Mouse (Mus musculus) MEL-GATA-1-ER (cell line): ENCODE measurements around the gene Speer4d.
"Not testable (repeated sequence)": the region's sequence is repeated elsewhere in the genome, so short reads cannot be mapped to it uniquely, and the experiment has no call there.

Experiments
- DNase-seq: peaks from one replicate; pipeline ENCODE4 v3.0.0-alpha.2; 2012; ENCODE audit warnings: low read depth; ENCODE audit errors: extremely low read depth

Gene Speer4d

DNA sequence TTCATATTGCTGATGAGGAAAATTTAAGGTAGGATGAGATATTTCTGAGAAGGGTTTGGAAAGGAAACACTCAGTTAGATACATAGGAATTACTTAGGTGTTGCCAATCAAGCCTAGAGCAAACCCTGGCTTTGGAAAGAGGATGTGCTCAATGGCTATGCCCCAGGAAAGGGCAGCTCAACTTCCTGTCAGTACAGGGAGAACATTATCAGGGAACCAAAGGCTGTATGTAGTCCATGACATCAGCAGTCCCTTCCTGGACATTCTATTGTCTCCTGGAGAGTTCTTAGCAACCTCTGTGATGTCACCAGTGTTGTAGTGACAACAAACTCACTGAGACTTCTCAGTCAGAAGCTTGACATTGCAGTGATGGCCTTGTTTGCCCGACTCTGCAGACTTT, at the start of gene Speer4d:
Gene Speer4d (plus strand): TSS at position 301 of the 400 bp plus-strand sequence.
- not testable (repeated sequence) for DNase-seq

DNA sequence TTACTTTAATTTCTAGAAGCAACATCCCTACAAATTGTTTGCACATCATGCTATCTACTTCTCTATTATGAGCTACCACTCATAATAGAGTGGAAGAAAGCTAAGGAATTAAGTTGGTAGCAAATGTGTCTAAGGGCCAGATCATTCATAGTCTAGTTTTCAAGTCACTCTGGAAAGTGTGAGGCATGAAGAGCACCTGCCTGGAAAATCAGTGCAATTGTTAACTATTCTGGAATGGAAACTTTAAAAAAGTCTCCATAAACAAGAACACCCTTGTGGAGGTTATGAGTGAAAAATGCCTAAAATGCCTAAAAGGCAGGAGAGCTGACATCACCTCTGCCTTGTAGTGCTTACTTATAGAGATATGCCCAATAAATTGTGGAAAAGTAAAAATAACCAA, 45.1 kb upstream of the Speer4d start:
- DNase-seq, result not testable (repeated sequence)

DNA sequence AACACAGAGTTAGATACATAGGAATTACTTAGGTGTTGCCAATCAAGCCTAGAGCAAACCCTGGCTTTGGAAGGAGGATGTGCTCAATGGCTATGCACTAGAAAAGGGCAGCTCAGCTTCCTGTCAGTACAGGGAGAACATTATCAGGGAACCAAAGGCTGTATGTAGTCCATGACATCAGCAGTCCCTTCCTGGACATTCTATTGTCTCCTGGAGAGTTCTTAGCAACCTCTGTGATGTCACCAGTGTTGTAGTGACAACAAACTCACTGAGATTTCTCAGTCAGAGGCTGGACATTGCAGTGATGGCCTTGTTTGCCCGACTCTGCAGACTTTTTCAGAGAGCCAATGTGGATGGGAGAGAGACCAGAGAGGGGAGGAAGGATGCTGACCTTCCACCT, 41.8 kb upstream of the Speer4d start, which contains the start of gene Gm21083:
Gene Gm21083 (plus strand): TSS at position 301 of the 400 bp plus-strand sequence.
- DNase-seq, result not testable (repeated sequence)

- DNase-seq, result peak; percentile 2
Observed at GRCm38 (mm10) chr5:15586351-15586750, 32.5 kb upstream of the Speer4d start.

- DNase-seq, result peak; percentile 24
Observed at GRCm38 (mm10) chr5:15588291-15588690, 30.6 kb upstream of the Speer4d start.

DNA sequence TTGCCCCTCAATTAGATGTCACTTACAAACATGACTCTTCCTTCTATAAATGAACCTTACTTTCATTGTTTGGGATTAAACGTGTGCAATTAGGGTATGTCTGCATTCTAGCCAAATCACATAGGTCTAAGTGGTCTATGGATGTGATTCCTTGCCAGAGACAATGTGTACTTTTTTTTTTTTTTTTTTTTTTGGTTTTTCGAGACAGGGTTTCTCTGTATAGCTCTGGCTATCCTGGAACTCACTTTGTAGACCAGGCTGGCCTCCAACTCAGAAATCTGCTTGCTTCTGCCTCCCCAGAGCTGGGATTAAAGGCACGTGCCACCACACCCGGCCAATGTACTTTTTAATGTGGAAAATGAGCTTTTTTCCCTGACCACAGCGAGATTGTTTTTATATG, 28.2 kb upstream of the Speer4d start:
- DNase-seq, result not testable (repeated sequence)

DNA sequence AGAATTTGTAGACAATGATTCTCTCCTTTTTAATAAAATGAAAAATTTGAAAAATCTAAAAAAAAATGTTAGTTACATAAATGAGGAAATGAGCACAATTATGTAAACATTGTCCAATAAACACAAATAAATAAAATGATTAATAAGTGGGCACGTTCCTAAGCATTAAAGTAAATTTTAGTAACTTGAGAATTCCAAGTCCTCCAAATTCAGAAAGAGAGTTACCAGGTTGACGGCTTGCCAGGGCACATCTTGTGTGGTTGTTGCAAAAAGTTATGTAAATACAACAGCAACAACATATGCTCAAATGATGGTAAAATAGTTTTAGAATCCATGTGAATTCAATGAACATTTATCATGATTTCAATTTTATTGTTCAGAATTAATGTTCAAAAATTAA, 27.3 kb upstream of the Speer4d start:
- not testable (repeated sequence) for DNase-seq

GRCm38 (mm10) chr5:15598831-15599230, 20.0 kb upstream of the Speer4d start:
- not testable (repeated sequence) for DNase-seq

- DNase-seq, result peak; percentile 6
Observed at GRCm38 (mm10) chr5:15600342-15600741, 18.5 kb upstream of the Speer4d start.

- not testable (repeated sequence) for DNase-seq
Observed at GRCm38 (mm10) chr5:15601481-15601880, 17.4 kb upstream of the Speer4d start.

GRCm38 (mm10) chr5:15601960-15602359, 16.9 kb upstream of the Speer4d start:
- DNase-seq, result not testable (repeated sequence)

DNA sequence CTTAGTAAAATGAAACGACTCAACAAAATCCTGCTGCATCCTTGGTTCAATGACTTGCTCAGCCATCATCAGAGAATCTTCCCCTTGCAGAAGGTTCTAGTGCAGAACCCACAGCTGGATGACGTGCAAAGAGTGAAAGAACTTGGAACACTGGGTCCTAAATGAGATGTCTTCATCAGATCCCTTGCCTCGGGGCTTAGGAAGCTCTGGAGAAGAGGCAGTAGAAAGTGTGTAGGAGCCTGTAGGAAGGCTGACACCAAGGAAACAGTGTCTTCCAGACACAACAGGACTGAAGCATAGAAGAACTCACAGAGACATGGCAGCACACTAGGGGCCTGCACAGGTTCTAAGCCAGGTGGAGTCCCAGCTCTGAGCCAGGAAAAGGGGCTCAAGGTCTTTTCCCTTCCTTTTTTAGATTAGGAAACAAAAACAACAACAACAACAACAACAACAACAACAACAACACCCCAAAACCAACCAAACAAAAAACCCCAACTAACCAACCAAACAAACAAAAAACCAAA, 16.4 kb upstream of the Speer4d start:
- not testable (repeated sequence) for DNase-seq

DNA sequence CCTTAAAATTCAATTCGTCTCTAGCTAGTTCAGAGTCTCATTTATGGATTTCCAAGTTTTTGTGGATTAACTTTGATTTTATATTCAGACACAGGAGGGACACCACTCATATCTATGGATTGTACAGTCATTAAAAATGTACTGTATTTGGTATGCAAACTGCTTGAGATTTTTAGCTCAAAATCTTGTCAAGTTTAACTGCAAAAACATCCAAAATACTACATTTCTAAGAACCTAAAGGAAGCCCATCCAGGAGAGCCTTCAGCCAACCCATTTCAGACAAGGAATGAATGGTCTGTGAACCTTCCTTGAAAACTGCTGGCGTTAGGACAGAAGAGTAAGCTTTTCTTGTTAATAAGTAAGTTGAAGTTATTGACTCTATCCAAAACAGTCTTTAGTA, 15.9 kb upstream of the Speer4d start:
- DNase-seq, result not testable (repeated sequence)

- not testable (repeated sequence) for DNase-seq
Observed at GRCm38 (mm10) chr5:15603585-15603984, 15.3 kb upstream of the Speer4d start.

DNA sequence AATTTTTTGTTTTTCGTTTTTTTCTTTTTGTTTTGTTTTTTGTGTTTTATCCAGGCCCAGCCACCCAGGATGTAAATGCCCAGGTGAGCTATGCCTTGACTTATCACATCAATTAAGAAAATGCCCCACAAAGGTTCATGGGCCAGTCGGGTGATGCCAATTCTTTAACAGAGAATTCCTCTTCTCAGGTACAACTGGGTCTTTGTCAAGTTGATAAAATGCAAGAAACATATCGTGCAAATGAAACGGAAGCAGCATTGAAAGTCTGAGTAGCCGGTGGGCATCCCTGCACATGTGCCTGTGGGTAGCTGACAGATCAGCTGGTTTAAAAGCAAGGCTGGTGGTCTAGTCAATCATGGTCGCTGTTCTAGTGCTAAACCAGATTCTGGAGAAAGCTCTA, 12.2 kb upstream of the Speer4d start:
- not testable (repeated sequence) for DNase-seq

- not testable (repeated sequence) for DNase-seq
Observed at GRCm38 (mm10) chr5:15610695-15611094, 8.2 kb upstream of the Speer4d start.

DNA sequence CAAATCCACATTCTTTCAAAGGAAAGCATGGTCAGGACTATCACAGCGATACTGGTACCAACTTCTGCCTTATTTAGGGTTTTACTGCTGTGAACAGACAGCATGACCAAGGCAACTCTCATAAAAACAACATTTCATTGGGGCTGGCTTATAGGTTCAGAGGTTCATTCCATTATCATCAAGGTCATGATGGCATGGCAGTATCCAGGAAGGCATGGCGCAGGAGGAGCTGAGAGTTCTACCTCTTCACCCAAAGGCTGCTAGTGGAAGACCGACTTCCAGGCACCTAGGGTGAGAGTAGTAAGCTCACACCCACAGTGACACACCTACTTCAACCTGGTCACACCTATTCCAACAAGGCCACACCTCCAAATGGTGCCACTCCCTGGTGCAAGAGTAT, 2.7 kb upstream of the Speer4d start:
- DNase-seq, result not testable (repeated sequence)

DNA sequence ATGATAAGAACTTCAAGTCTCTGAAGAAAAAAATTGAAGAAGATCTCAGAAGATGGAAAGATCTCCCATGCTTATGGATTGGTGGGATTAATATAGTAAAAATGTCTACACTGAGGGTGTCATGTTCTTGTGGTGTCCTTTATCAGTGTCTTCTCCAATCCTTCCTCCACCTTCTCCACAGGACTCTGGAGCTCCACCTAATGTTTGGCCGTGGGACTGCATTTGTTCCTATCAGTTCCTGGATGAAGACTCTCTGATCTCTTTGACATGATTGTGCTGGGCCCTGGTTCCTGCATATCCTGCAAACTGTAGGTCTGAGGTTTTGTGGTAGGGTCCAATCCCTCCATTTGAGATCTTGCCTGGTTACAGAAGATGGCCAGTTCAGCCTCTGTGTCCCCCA, 9.3 kb downstream of the Speer4d start:
- DNase-seq, result not testable (repeated sequence)

- not testable (repeated sequence) for DNase-seq
Observed at GRCm38 (mm10) chr5:15630068-15630467, 11.2 kb downstream of the Speer4d start.

DNA sequence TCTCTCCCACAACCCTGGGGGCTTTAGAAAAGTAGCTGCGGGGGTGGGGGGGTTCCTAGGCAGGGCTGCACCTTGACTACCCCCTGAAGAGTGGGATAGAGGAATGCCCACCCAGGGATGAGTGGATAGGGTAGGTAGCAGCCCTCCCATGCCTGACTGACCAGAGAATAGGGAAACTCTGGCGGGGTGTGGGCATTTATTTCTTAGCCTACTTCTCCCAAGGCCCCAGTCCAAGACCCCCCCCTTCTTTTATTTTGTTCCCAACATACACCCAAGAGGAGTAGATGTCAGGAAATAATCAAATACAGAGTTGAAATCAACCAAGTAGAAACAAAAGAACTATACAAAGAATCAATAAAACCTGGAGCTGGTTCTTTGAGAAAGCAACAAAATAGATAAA, 18.8 kb downstream of the Speer4d start:
- not testable (repeated sequence) for DNase-seq

- DNase-seq, result not testable (repeated sequence)
Observed at GRCm38 (mm10) chr5:15645707-15646106, 26.8 kb downstream of the Speer4d start.

- DNase-seq, result not testable (repeated sequence)
Observed at GRCm38 (mm10) chr5:15652334-15652733, 33.5 kb downstream of the Speer4d start.

DNA sequence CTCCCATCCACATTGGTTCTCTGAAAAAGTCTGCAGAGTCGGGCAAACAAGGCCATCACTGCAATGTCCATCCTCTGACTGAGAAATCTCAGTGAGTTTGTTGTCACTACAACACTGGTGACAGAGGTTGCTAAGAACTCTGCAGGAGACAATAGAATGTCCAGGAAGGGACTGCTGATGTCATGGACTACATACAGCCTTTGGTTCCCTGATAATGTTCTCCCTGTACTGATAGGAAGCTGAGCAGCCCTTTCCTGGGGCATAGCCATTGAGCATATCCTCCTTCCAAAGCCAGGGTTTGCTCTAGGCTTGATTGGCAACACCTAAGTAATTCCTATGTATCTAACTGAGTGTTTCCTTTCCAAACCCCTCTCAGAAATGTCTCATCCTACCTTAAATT, 38.1 kb downstream of the Speer4d start, which contains the start of gene 4930572O03Rik:
Gene 4930572O03Rik (minus strand): TSS at position 101 of the 400 bp plus-strand sequence.
- DNase-seq, result not testable (repeated sequence)
